ENCODE assay signal across 8 mouse cellular contexts in genomic region chr9:95750037-95750511, GRCm38 (mm10). TPM values are rescaled to one million over a fixed set of nuclear protein-coding genes. Genes with fewer than 3 reads are reported as not detected.
A peak's percentile ranks its signal among the peaks of the same experiment; 100 is the strongest.
DNase-seq lines count a peak whose midpoint lies in the region; ATAC-seq and TF ChIP-seq lines count a peak whose summit lies in the region.

TSS of gene Trpc1 (minus strand) at chr9:95750375.

- H3K27ac ChIP-seq in heart, embryonic 12.5 days (ENCODE audit: poor library complexity, severe bottlenecking): no peak within 1 kb of the TSS
- peak within 1 kb of the TSS; percentile 64 for H3K27ac ChIP-seq in kidney, postnatal 0 days
- 0 out of 2 replicates have a peak within 1 kb of the TSS, but pooled peaks have one; percentile 30 for H3K27ac ChIP-seq in liver, embryonic 12.5 days
- H3K27ac ChIP-seq in stomach, embryonic 16.5 days (ENCODE audit: low read length): no peak within 1 kb of the TSS

- TF ChIP-seq CTCF in kidney, postnatal 0 days (IDR thresholded peaks at IDR 0.05; ENCODE audit: low read depth): no peak

- H3K9me3 ChIP-seq in erythroblast, embryonic 14.5 days (ENCODE audit: control insufficient read depth, low read length): no peaks in the 10 kb centered on the region
- H3K9me3 ChIP-seq in heart, embryonic 12.5 days (replicated peaks): no peaks in the 10 kb centered on the region
- no peaks in the 10 kb centered on the region for H3K9me3 ChIP-seq in kidney, postnatal 0 days (replicated peaks; ENCODE audit: low read length)
- H3K9me3 ChIP-seq in liver, embryonic 12.5 days (replicated peaks): no peaks in the 10 kb centered on the region
- no peaks in the 10 kb centered on the region for H3K9me3 ChIP-seq in stomach, embryonic 16.5 days (replicated peaks; ENCODE audit: control insufficient read depth, low read length)

- H3K4me3 ChIP-seq in erythroblast, embryonic 14.5 days (replicated peaks): peak within 1 kb of the TSS; percentile 66
- H3K4me3 ChIP-seq in heart, embryonic 12.5 days: peak within 1 kb of the TSS; percentile 82
- peak within 1 kb of the TSS; percentile 82 for H3K4me3 ChIP-seq in kidney, postnatal 0 days (replicated peaks; ENCODE audit: low read depth, low read length)
- H3K4me3 ChIP-seq in liver, embryonic 12.5 days: peak within 1 kb of the TSS; percentile 70
- H3K4me3 ChIP-seq in stomach, embryonic 16.5 days (replicated peaks; ENCODE audit: low read length): peak within 1 kb of the TSS; percentile 85

- peak; percentile 72 to 75 for DNase-seq in B cell, adult 2 months
- peak; percentile 59 for DNase-seq in brain, embryonic 18.5 days (ENCODE audit: low read depth, low spot score)
- peak; percentile 91 for DNase-seq in kidney, postnatal 0 days (ENCODE audit: low spot score)
- peak; percentile 87 for DNase-seq in neural tube, embryonic 10.5 days (ENCODE audit: extremely low spot score, low spot score)

- under 1% methylated on average over 56 of the region's 56 CpGs for WGBS in heart, embryonic 12.5 days
- under 1% methylated on average over 42 of the region's 56 CpGs for WGBS in kidney, postnatal 0 days
- WGBS in liver, embryonic 12.5 days (ENCODE audit: insufficient replicate concordance): 1% methylated on average over 30 of the region's 56 CpGs
- under 1% methylated on average over 55 of the region's 56 CpGs for WGBS in stomach, embryonic 16.5 days

- no peaks in the 10 kb centered on the region for H3K36me3 ChIP-seq in erythroblast, embryonic 14.5 days (ENCODE audit: control insufficient read depth)
- H3K36me3 ChIP-seq in heart, embryonic 12.5 days: no peaks in the 10 kb centered on the region
- H3K36me3 ChIP-seq in kidney, postnatal 0 days (ENCODE audit: insufficient read depth, low read length): no peaks in the 10 kb centered on the region
- no peaks in the 10 kb centered on the region for H3K36me3 ChIP-seq in liver, embryonic 12.5 days
- no peaks in the 10 kb centered on the region for H3K36me3 ChIP-seq in stomach, embryonic 16.5 days (ENCODE audit: control insufficient read depth, insufficient read depth, low read length)

- H3K27me3 ChIP-seq in erythroblast, embryonic 14.5 days (ENCODE audit: control insufficient read depth): peaks cover 46% of the 10 kb centered on the region
- 0 out of 2 replicates have a peak, but pooled peaks cover 8% of the 10 kb centered on the region for H3K27me3 ChIP-seq in heart, embryonic 12.5 days (replicated peaks)
- H3K27me3 ChIP-seq in kidney, postnatal 0 days (ENCODE audit: insufficient read depth, low read length): no peaks in the 10 kb centered on the region
- H3K27me3 ChIP-seq in liver, embryonic 12.5 days (replicated peaks): peaks cover 44% of the 10 kb centered on the region
- peaks cover 7% of the 10 kb centered on the region for H3K27me3 ChIP-seq in stomach, embryonic 16.5 days (ENCODE audit: control insufficient read depth, insufficient read depth, low read length)

- H3K9ac ChIP-seq in heart, embryonic 12.5 days: peak within 1 kb of the TSS; percentile 82
- H3K9ac ChIP-seq in kidney, postnatal 0 days (ENCODE audit: low read depth, low read length): peak within 1 kb of the TSS; percentile 88
- peak within 1 kb of the TSS; percentile 74 for H3K9ac ChIP-seq in liver, embryonic 12.5 days
- peak within 1 kb of the TSS; percentile 89 for H3K9ac ChIP-seq in stomach, embryonic 16.5 days (ENCODE audit: low read length)

- ATAC-seq in heart, embryonic 12.5 days (ENCODE audit: insufficient number of reproducible peaks, low FRiP score): peak; percentile 97
- peak; percentile 97 for ATAC-seq in kidney, postnatal 0 days (replicated peaks; ENCODE audit: low FRiP score, low read depth)
- ATAC-seq in liver, embryonic 12.5 days: peak; percentile 99
- peak; percentile 98 for ATAC-seq in stomach, embryonic 16.5 days (ENCODE audit: insufficient read depth, low FRiP score)

- H3K4me2 ChIP-seq in heart, embryonic 12.5 days: peak within 1 kb of the TSS; percentile 82
- peak within 1 kb of the TSS; percentile 96 for H3K4me2 ChIP-seq in kidney, postnatal 0 days (ENCODE audit: low read length)
- peak within 1 kb of the TSS; percentile 98 for H3K4me2 ChIP-seq in liver, embryonic 12.5 days
- H3K4me2 ChIP-seq in stomach, embryonic 16.5 days (ENCODE audit: low read depth, low read length): peak within 1 kb of the TSS; percentile 94

- H3K4me1 ChIP-seq in erythroblast, embryonic 14.5 days (ENCODE audit: control insufficient read depth): peaks cover 12% of the 10 kb centered on the region
- peaks cover 8% of the 10 kb centered on the region; the same call in 1 of the 2 replicates for H3K4me1 ChIP-seq in heart, embryonic 12.5 days (replicated peaks)
- no peaks in the 10 kb centered on the region for H3K4me1 ChIP-seq in kidney, postnatal 0 days (replicated peaks; ENCODE audit: insufficient read depth, low read length)
- peaks cover 13% of the 10 kb centered on the region for H3K4me1 ChIP-seq in liver, embryonic 12.5 days
- H3K4me1 ChIP-seq in stomach, embryonic 16.5 days (ENCODE audit: control insufficient read depth, insufficient read depth, low read length): peaks cover 6% of the 10 kb centered on the region

RNA-seq across cellular contexts. Expression of gene Trpc1, which starts in this region (rescaled TPM):
- polyA plus RNA-seq in erythroblast, embryonic 14.5 days (2012): not detected in 2 replicates
- 2.1 and 3.8 TPM in 2 replicates for polyA plus RNA-seq in heart, embryonic 12.5 days (2016; fragmentation: Nextera tagmentation; extraction: Ambion mirVana)
- 5.1 and 5.4 TPM in 2 replicates for polyA plus RNA-seq in kidney, postnatal 0 days (2015; fragmentation: Nextera tagmentation; extraction: Ambion mirVana)
- 0.78 and 0.86 TPM in 2 replicates for polyA plus RNA-seq in liver, embryonic 12.5 days (2016; fragmentation: Nextera tagmentation; extraction: Ambion mirVana)
- polyA plus RNA-seq in stomach, embryonic 16.5 days (2015; fragmentation: Nextera tagmentation; extraction: Ambion mirVana): 1.2 and 1.4 TPM in 2 replicates

Comparison
In these comparisons a context has a peak if more than half of its experiments do, and no peak if none do; other contexts are left out.
1. Peak in ATAC-seq, H3K4me3 ChIP-seq, H3K27ac ChIP-seq, H3K9ac ChIP-seq and H3K4me2 ChIP-seq in liver, embryonic 12.5 days; RNA of the gene not detected or under 1 TPM.